Mouse (Mus musculus) T-cell, adult 2 months (primary cell): ENCODE data around the gene B3galt2.
"Not testable (repeated sequence)": the region's sequence is repeated elsewhere in the genome, so short reads cannot be mapped to it uniquely, and the experiment has no call there.

Experiments
- DNase-seq: peaks from one replicate; pipeline ENCODE4 v3.0.0; 2022; ENCODE audit warnings: low spot score

The B3galt2 gene

DNA sequence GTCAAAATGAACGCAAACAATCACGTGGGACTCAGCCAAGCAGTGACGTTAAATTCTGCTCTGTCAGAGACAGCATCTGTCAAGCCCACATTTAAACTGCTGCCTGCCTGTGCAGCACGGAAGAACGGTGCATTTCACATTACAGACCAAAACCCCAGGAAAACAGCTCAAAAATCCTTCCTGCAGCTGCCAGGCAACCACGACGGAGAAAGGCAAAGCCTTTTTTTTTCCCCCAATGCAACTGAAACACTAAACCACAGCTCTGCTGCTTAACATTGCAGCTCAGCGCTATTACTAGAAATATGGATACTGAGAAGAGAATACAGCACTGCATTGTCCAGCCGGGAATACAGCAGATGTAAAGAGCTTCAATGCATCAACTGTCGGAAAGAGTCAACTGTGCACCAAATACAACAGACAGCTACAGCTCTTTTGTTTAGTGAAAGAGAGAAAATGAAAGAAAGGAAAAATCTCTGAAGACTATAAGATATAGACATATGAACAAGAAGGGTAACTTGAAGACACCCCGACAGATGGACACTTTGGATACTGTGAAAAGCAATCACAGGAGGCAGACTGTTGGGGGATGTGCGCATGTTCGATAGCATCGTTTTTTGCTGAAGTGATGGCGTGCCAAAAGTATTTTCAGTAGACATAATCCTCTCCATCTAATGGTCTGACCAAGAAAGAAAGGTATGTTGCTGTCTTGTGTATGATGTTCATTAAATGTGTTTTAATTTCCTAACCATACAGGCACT is at the start of gene B3galt2:
B3galt2 (plus strand) TSS at position 15 of the 758 bp plus-strand sequence.
- DNase-seq = peak; percentile 28

DNA sequence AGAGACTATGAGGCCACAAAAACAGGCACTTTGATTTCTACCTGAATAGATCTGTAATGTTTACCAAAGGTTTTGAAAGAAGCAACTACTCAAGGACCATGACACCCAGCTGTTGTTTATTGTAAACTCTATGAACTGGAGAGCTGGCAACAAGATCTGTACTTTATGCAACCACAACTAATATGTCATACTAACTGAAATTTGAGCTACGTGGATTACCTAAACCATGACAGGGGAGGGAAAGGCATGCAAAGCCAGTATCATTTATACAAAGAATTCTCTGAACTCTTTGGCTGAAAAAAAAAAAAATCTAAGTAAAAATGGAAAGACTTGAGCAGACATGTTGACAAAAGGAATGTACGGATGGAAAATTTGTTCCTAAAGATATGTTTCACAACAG is 43.6 kb upstream of the B3galt2 start:
- DNase-seq = no peak

DNA sequence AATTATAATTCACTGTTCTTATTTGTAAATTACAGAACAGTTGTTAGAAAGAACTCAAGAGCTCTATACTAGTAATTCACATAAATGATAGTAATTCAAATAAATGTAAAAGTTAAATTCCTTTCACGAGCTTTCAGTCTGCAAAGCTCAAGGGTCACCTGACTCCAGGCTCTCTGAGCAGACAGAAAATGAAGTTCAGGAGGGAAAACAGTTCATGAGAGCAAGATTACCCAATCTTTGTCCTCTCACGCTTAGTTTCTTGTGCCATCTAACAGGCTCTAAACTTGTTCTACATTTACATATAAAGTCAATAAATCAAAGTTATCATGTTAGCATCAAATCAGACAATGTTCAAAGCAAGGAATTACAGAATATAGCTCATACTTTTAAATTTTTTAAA is 31.6 kb upstream of the B3galt2 start:
- no peak for DNase-seq

DNA sequence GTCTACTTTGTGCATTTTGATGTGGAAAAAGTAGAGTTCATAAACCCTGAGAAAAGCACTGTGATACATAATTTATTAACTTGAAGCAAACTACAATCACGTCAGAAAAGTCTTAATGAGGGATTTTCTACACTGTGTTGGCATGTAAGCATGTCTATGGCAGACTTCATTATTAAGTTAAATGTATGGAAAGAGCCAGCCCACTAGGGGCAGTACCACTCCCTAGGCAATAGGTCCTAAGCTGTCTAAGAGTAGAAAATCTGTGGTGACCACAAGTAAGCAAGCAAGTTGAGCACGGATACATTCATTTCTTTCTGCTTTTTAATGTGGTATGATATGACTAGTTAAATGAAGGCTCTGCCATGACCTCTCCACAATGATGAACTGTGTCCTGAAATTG is 27.6 kb upstream of the B3galt2 start:
- DNase-seq = no peak

DNA sequence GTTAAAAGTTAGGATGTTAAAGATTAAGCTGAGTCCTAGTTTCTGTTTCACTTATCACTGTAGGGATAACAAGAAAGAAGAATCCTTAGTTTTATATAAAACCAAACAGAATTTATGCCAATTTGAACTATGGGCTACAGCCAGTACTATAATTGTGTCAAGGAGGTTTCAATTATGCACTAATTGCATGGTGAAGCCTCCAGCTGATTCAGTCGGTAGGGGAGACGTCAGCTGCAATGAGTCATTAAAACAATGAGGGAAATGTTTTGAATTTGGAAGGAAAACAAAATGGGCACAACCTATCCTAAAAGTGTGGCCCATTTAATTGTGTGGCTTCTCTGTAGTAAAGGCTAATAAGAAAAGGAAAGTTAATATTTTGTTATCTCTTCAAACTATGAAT is 20.7 kb upstream of the B3galt2 start:
- no peak for DNase-seq

DNA sequence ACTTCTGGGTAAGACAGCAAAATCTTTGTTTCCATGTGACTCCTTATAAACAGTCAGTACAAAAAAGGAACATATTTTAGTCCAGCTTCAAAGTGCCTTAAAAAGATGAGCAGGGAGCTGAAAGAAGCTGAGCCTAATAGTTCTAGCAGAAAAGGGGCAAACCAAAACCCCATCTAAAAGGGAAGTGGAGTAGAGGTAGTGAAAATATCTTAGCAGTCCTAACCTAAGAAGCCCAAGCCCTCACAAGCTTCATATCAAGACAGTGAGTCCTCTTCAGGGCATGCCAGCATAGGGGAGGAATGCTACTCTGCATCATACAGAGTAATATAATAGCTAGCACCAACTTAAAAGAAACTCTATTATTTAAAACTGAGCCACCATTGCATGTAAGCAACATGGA is 18.5 kb upstream of the B3galt2 start:
- DNase-seq = no peak

DNA sequence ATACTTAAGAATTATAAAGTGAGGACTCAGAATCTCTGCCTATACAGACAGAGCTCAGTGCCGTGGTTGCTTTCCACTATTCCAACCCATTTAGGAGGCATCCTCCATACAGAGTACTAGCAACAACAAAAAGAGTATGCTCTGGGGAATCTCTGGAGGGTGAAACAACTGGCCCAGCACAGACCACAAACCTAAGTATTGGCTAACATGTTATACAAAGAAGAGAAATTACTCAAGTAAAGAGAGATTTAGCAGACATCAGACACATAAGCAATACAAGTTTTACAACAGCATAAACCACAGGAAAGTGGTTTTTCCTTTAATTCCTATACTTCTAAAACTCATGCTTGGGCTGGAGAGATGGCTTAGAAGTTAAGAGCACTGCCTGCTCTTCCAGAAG is 17.8 kb upstream of the B3galt2 start:
- no peak for DNase-seq

DNA sequence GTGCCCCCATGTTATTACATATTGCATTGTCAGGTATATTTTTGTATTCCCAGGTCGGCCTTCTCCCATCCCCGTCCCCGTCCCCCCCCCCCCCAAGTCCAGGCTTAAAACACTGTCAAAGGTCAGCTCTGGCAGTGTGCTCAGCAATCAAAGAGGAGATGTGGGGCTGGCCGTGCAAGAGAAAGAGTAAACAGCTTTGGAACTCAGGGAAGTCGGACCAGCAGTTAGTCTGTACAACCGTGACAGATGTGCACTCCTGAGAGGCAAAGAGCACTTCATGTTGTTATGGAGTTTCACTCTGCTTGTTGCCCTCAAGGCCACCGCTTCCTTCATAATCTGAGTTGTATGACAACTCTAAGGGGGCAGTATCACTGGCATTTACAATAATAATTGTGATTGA is 9.1 kb upstream of the B3galt2 start:
- no peak for DNase-seq

DNA sequence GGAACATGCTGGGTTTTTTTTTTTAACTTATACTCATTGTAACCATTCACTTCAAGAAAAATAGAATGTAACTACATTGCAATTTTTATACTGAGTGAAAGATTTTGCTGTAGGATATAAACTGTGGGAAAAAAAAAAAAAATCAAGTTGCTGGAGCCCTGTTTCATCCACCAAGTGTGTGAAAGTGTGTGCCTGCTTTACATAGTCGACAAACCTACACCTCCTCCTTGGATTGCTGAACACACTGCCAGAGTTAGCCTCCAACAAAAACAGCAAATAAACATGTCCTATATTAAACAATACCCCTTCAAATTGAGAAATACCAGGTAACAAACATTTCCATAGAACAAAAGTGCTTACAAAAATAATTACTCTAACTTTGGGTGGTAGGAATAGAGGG is 8.1 kb upstream of the B3galt2 start:
- DNase-seq = no peak

DNA sequence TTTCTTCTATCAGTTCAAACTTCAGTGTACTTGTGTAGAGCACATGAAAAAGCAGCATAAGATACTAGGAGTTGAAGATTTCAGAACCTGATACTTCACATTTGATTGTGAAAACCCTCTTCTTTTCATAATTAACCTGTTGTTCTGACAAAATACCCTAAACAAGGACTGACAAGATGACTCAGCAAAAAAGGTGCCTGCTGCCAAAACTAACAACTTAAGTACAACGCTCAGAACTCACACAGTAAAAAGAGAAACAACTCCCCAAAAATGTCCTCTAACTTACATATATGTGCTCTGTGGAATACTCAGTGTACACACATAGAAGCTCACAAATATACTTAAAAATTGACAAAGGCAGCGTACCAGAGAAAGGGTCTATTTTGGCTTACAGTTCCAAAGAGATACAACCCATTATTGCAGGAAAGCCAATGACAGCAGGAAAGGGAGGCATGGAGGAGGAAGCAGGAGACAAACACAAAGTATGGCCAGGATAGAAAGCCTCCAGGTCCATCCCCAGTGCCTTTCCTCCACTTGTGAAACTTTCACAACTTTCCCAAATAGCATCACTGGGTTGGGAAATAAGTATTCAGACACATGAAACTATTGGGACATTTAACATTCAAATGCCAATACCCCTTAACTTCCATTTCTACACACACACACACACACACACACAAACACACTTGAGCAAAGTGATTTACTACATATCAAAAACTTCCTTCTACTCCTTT is 7.4 kb upstream of the B3galt2 start:
- no peak for DNase-seq

DNA sequence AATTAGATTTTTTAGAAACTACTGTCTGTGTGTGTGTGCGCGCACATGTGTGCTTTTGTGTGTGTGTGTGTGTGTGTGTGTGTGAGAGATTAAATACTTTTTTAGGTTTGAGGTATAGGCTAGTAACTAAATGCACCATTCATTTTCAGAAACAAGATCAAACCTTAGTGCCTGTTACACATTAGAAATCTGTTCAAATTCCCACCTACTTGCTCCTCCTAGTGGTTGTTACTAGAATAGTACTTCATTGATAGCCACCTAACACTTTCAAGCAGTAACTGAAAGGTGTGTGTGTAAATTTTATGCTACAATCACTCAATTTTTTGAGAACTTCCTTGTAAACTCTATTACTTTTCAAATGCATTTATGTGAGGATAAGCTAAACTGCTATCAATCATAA is 3.8 kb downstream of the B3galt2 start:
- peak; percentile 9 for DNase-seq

DNA sequence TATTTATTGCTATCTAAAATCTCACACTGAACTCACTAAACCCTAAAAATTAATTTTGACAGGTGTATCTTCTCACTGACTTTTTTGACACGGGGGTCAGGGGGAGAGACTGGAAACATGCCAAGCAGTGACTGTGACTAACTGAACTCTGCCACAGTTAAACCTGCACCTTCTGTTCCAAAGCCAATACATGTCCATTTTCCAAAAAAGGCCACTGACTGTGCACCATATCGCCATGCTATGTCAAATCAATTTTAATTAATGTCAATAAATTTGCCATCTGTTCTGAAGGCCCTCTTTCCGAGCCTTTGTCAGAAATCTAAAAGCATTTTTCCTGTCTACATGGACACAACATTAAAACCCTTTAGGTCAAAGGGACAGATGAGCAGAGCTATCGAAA is 4.9 kb downstream of the B3galt2 start:
- no peak for DNase-seq

DNA sequence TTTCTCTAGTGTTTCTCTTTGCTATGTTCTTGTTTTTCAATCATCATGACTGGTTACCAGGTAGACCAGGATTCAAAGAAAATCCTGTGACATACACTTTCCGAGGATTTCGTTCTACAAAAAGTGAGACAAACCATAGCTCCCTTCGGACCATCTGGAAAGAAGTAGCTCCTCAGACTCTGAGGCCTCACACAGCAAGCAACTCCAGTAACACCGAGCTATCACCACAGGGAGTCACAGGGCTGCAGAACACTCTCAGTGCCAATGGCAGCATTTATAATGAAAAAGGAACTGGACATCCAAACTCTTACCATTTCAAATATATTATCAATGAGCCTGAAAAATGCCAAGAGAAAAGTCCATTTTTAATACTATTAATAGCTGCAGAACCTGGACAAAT is 5.8 kb downstream of the B3galt2 start:
- no peak for DNase-seq

DNA sequence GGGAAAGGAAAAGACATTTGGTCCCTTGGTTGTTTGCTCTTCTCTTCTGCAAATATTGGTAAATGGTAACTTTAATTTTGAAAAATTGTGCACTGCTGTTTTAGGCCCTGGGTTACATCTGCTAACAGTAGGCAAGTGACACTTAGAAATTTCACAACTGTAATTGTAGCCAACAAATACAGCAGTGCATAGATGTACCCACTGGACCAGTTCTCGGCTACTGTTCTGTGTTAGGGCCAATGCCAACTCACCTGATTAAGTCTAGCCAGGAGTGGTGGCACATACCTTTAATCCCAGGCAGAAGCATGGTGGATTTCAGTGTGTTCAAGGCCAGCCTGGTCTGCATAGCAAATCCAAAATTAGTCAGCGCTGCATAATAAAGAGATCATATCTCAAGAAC is 9.9 kb downstream of the B3galt2 start:
- DNase-seq = no peak

DNA sequence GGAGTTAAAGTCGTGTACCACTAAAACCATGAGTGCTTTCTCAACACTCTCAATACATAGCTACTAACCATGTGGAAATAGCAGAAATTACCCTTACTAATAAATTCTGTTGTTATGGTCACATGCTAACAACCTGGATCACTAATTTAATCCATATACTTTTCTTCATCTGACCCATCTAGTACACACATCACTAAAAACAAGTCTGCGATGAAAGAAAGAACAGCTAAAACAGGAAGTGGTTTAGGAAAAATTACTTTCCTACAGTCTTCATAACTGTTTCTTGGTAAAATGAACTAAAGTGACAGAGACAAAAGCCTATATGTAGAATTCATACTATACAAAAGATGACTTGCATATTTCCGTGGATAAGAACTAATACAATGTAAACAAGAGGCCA is 13.2 kb downstream of the B3galt2 start:
- no peak for DNase-seq

DNA sequence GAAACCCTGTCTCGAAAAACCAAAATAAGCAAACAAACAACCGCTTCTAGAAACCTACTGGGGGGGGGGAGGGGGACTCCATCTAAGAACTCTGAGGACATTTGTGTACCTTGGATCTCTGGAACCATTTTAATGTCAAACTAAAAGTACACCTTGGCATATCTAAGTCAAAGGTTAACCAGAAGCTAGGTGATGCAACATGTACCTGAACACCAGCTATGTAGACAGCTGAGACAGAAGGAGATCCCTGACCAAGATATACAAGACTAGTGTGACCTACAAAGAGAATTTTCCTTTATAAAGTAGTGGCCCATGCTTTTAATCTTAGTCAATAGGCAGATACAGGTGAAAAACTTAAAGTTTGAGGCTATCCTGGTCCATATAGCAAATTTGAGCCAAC is 22.7 kb downstream of the B3galt2 start:
- DNase-seq = no peak

DNA sequence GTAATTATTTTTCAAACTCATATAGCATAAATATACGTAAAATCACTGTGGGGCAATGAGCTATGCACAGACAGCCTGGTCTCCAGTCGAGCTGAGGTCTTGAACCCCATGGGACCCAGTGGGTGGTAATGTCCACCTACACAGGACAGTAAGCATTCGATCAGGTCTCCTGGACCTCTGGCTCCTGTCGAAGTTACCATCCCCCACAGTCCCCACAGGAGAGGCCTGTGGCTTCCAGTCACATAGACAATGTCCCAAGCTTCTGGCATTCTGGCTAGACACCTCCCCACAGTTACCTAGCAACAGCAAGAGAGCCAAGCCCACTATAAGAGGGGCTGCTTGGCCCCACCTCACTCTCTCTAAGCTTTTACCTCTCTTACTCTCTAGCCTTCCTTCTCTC is 24.3 kb downstream of the B3galt2 start:
- not testable (repeated sequence) for DNase-seq

DNA sequence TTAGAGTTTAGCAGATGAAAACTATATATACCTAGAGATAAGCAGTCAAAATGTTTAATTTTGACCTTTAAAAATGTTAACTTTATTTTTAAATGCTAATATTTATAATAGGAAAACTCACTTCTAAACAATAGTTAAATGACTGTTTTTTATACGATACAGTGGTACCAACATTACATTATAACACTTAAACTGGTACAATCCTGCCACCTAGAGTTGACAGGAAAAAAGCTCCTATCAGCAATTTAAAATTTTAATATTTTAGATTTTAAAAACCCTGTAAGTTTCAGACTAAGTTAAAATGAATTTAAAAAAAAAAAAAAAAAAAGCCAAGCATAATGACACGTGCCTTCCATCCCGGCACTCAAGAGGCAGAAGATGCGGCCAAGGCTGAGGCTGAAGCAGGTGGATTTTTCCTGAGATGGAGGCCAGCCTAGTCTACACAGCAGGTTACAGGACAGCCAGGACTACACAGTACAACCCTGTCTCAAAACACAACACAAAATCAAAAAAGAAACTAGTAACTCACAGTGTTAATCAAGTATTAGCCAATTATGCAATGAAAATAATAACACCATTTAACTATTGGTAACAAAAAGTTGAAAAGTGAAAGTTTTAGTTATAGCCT is 35.4 kb downstream of the B3galt2 start:
- no peak for DNase-seq

DNA sequence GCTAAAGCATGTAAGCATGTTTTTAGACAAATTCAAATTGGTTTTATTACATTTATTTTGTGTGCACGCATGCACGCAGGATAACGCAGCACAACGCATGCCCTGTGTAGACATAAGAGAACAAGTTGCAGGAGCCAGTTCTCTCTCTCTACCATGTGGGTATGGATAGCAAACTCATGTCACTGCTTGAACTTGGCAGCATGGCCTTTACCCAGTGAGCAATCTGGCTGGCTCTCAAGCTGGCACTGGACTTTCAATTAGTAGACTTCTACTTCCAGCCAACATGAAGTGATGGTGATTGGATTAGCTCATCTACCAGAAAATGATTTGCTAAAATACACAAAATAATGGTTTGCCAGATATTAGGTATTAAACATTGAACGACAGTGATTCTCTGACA is 40.6 kb downstream of the B3galt2 start:
- DNase-seq = no peak

DNA sequence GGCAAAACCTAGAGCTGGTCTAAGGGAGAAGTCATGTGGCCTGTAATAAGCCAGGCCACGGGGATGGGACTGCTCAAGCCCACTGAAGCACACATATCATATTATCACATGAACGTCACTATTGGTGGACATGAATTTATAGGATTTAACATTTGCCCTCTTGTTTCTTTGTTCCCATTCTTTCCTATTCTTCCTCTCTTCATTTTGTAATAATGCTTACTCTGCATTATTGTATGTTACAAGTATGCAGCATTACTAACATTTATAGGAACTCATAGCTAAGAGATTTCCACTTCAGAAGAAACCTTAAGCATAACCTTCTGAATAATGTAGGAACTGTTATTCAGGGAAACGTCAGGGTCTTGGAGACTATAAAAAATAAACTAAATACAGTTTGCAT is 44.4 kb downstream of the B3galt2 start:
- no peak for DNase-seq

DNA sequence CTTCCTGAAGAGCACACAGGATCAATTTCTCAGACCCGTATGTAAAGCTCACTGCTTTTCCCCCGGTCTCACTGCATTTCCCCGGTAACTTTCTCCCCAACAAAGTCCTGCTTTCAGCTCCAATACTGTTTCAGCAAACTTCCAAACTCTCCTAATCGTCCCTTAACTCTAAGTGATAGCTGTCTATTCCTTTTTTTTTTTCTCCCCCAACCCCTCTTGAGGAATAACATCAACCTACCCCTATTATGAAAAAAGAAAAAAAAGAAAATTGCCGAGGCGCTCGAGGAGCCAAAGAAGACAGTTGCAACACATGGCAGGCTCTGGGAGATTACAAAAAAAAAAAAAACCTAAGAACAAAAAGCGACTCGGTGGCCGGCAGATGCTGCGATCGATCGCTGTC is 61.3 kb downstream of the B3galt2 start:
- DNase-seq = no peak

DNA sequence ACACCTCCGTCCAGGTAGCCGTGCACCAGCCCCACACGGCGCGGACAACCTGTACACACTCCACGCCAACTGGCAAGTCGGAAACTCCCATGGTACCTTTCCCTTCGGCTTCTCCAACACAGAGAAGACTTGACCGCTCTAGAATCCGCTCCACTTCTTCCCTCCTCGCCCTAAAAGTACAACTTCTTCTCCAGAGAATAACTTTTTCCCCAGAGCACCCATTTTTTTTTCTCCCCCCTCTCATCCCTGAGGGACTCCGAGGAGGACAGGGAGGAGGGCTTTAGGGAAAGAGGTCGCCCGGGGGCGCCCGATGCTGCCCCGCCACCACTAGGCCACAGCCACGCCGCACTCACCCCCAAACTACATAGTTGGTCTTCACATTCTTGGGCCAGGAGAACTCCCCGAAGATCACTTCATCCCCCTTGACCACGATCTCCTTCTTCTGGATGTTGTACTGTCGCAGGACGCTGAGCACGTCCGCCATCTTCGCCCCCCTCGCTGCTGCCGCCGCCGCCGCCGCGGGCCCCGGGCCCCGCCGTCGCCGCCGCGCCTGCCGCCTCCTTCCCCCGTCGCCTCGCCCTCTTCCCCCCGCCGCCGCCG is 61.8 kb downstream of the B3galt2 start:
- no peak for DNase-seq

DNA sequence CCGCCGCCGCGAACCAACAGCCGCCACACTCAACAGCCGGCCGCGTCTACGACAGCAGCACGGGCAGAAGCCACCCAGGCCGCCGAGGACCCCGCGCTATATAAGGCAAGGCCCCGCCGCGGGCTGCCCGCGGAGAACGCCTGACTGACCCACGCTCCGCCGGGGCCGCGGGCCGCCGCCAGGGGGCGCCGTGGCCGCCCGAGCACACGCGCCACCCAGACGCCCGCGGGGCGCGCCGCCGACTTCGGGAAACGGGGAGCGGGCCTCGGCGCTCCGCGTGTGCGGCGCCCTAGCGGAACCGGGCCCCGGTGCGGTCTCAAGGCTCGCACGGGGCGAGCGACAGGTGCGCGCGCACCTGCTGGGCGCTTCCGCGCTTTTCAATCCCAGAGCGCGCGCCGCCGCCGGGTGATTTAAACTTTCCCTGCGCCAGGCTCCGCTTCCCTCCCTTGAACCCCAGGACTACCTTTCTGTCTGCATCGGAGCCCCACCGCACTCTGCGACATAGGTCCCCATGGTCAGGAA is 62.3 kb downstream of the B3galt2 start, which contains the start of gene Cdc73:
Cdc73 (minus strand) TSS at position 153 of the 522 bp plus-strand sequence.
- peak; percentile 93 for DNase-seq
